Mouse (Mus musculus): ENCODE data around the gene Krtap21-1. TPM values are rescaled to one million over a fixed set of nuclear protein-coding genes. Genes with fewer than 3 reads are reported as not detected.

Gene Krtap21-1
- polyA plus RNA-seq (2012), result not detected in 2 replicates

DNA sequence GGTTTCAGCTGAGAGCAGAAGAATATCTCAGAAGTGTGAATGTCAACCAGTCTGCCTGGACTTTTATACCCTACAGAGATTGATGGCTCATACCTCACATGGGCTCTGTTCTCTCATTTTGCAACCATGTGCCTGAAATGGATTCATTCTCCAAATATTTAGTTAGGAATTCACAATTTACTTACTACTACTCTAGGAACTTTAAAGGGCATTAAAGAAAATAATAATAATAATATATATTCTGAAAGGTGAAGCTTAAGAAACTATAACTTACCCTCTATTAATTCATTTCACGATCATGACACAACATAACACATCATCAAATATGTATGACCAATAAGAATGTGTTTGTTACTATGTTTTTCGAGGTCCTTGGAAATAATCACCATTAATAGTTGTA, at the start of gene Krtap21-1:
Gene Krtap21-1 (minus strand): TSS at position 101 of the 400 bp plus-strand sequence.

DNA sequence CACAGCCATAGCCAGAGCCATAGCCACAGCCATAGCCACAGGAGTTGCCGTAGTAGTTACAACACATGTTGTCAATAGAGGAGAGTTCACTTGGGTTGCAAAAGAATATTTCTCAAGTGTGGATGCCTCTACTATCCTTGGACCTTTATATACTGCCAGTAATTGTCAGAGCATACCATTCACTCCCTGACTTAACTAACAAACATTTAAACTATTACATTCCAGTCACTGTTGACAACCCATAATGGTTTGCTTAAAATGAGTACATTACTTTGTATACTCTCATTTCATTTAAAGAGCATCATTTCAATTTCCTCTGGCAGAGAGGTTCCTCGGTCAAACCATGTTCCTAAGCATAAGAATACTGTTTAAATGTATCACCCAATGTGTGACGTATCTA, 16.3 kb upstream of the Krtap21-1 start, which contains the start of gene Krtap6-2:
Gene Krtap6-2 (minus strand): TSS at position 101 of the 400 bp plus-strand sequence.

Other genes starting within 250 kb of the Krtap21-1 start
- not detected in 2 replicates for gene Gm9789, start 245.9 kb downstream of the Krtap21-1 start, polyA plus RNA-seq (2012)
- gene Gm7735, start 234.4 kb downstream of the Krtap21-1 start, polyA plus RNA-seq (2012), result not detected in 2 replicates
- not detected in 2 replicates for gene 1110057P08Rik, start 229.1 kb downstream of the Krtap21-1 start, polyA plus RNA-seq (2012)
- not detected in 2 replicates for gene Krtap20-2, start 198.0 kb downstream of the Krtap21-1 start, polyA plus RNA-seq (2012)
- gene Krtap6-2, start 16.2 kb upstream of the Krtap21-1 start, polyA plus RNA-seq (2012), result not detected in 2 replicates
- not detected in 2 replicates for gene Krtap8-1, start 84.1 kb upstream of the Krtap21-1 start, polyA plus RNA-seq (2012)
- gene Krtap7-1, start 104.5 kb upstream of the Krtap21-1 start, polyA plus RNA-seq (2012), result not detected in 2 replicates
- gene Krtap11-1, start 167.3 kb upstream of the Krtap21-1 start, polyA plus RNA-seq (2012), result not detected in 2 replicates